Mouse (Mus musculus): ENCODE data around the gene Sbf2. TPM values are rescaled to one million over a fixed set of nuclear protein-coding genes. Genes with fewer than 3 reads are reported as not detected.
"Not testable (repeated sequence)": the region's sequence is repeated elsewhere in the genome, so short reads cannot be mapped to it uniquely, and the experiment has no call there.

The Sbf2 gene
- polyA plus RNA-seq, 1 experiment from 2014 or later, result 44.0 TPM

DNA sequence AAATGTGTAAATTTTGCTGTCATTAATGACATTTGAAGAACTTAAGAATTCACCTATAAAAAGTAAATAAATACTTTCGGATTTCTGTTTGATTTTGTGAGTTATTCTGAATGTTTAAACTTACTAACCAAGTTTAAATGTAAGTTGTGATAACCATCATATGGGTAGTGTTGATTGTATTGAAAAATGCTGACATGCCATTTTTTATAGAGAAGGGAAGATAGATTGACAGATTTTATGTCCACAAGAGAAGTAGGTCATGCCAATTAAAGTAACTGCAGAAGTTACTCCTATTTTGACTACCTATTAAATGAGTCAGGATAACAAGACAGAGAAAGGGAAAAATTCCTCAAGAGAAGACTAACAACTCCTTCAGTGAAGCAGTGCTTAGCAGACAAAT is 53.1 kb downstream of the Sbf2 start:
- ATAC-seq (no peak), DNase-seq (ENCODE audit: low spot score) (no peak)
- H3K27me3 ChIP-seq (replicated peaks; ENCODE audit: control insufficient read depth, insufficient read depth, low read length), result no peaks in the 10 kb centered on the region

DNA sequence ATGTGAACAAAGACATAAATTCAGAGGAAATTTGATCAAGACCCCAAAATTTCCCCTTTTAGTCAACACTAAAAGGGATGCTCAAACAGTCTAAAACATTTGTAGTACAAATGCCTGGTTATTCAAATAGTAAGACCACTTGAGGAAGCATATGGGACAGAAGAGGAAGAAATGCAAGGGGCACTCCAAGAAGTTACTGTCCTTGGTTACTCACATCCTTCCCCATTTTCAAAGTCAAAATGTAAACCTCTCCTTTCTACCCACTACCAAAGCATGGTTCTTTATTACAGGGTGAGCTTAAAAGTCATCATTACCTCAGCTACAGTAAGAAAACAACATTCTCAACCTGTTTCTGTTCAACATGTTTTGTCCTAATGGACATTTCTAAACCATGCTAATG is 57.7 kb downstream of the Sbf2 start:
- Histone ChIP-seq H3K27me3 (replicated peaks; ENCODE audit: control insufficient read depth, insufficient read depth, low read length) (no peaks in the 10 kb centered on the region), H3K4me3 (ENCODE audit: low read depth, low read length) (no peak overlapping the region), H3K4me2 (ENCODE audit: low read length) (no peak overlapping the region), H3K27ac (ENCODE audit: low read depth, low read length) (no peak overlapping the region), H3K9ac (ENCODE audit: low read length) (no peak overlapping the region), H3K36me3 (ENCODE audit: control insufficient read depth, insufficient read depth, low read length) (0 out of 2 replicates have a peak, but pooled peaks cover 6% of the 10 kb centered on the region), H3K4me1 (ENCODE audit: control insufficient read depth, insufficient read depth, low read length) (no peaks in the 10 kb centered on the region), H3K9me3 (replicated peaks; ENCODE audit: control insufficient read depth, low read length) (no peaks in the 10 kb centered on the region)
- DNase-seq (ENCODE audit: low spot score) (no peak), ATAC-seq (no peak)

More for the DNA sequence above, 53.1 kb downstream of the Sbf2 start:
- Histone ChIP-seq H3K4me1 (ENCODE audit: control insufficient read depth, insufficient read depth, low read length) (no peaks in the 10 kb centered on the region), H3K4me2 (ENCODE audit: low read length) (no peak overlapping the region), H3K4me3 (ENCODE audit: low read depth, low read length) (no peak overlapping the region), H3K36me3 (ENCODE audit: control insufficient read depth, insufficient read depth, low read length) (0 out of 2 replicates have a peak, but pooled peaks cover 6% of the 10 kb centered on the region), H3K9ac (ENCODE audit: low read length) (no peak overlapping the region), H3K27ac (ENCODE audit: low read depth, low read length) (no peak overlapping the region), H3K9me3 (replicated peaks; ENCODE audit: control insufficient read depth, low read length) (no peaks in the 10 kb centered on the region)
- 96% methylated on average over 1 of the region's 1 CpGs for WGBS

DNA sequence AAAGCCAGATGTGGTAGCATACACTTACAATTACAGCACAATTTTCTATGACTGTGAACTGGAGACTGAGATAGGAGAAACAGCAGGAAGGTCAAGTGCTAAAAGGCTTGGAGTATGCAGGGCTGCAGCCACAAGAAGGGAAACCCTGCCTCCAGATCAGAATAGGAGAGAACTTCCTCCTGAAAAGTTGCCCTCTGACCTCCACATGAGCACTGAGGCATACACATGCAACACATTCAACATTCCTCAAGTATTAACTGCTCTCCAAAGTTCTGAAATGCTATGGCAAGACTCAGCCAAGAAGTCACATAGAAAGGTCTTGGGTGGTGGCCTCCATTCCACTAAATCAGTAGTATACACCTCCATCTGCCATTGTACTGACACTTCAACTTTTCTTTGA is 58.5 kb downstream of the Sbf2 start:
- no peak overlapping the region for H3K27ac ChIP-seq (ENCODE audit: low read depth, low read length)
- H3K9ac ChIP-seq (ENCODE audit: low read length), result no peak overlapping the region
- no peak for ATAC-seq
- H3K4me2 ChIP-seq (ENCODE audit: low read length), result no peak overlapping the region
- H3K9me3 ChIP-seq (replicated peaks; ENCODE audit: control insufficient read depth, low read length), result no peaks in the 10 kb centered on the region
- DNase-seq (ENCODE audit: low spot score), result no peak
- H3K27me3 ChIP-seq (replicated peaks; ENCODE audit: control insufficient read depth, insufficient read depth, low read length), result no peaks in the 10 kb centered on the region
- 0 out of 2 replicates have a peak, but pooled peaks cover 6% of the 10 kb centered on the region for H3K36me3 ChIP-seq (ENCODE audit: control insufficient read depth, insufficient read depth, low read length)
- no peak overlapping the region for H3K4me3 ChIP-seq (ENCODE audit: low read depth, low read length)
- H3K4me1 ChIP-seq (ENCODE audit: control insufficient read depth, insufficient read depth, low read length), result no peaks in the 10 kb centered on the region

DNA sequence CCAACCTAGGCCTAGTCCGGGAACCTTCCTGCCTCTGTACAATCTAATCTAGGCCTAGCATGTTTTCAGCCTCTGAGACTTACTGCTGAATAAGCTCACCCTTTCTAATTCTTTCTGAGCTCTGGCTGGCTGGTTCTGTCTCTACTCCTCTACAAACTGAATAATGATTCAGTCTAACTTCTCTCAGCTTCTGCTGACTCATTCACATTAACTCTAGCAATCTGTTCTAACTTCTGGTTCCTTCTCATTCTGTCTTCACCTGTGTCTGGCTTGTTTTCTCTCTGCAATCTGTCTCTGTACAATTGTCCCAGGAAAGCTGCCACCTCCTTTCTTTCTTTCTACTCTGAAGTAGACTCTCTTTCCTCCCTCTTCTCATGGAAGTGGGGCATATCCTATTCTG is 59.5 kb downstream of the Sbf2 start:
- H3K9ac ChIP-seq (ENCODE audit: low read length), result no peak overlapping the region
- no peak for ATAC-seq
- no peaks in the 10 kb centered on the region for H3K9me3 ChIP-seq (replicated peaks; ENCODE audit: control insufficient read depth, low read length)
- DNase-seq (ENCODE audit: low spot score), result no peak
- no peak overlapping the region for H3K27ac ChIP-seq (ENCODE audit: low read depth, low read length)
- no peaks in the 10 kb centered on the region for H3K4me1 ChIP-seq (ENCODE audit: control insufficient read depth, insufficient read depth, low read length)
- no peak overlapping the region for H3K4me3 ChIP-seq (ENCODE audit: low read depth, low read length)
- no peaks in the 10 kb centered on the region for H3K27me3 ChIP-seq (replicated peaks; ENCODE audit: control insufficient read depth, insufficient read depth, low read length)
- H3K4me2 ChIP-seq (ENCODE audit: low read length), result no peak overlapping the region
- 93% methylated on average over 1 of the region's 1 CpGs for WGBS
- 0 out of 2 replicates have a peak, but pooled peaks cover 6% of the 10 kb centered on the region for H3K36me3 ChIP-seq (ENCODE audit: control insufficient read depth, insufficient read depth, low read length)

DNA sequence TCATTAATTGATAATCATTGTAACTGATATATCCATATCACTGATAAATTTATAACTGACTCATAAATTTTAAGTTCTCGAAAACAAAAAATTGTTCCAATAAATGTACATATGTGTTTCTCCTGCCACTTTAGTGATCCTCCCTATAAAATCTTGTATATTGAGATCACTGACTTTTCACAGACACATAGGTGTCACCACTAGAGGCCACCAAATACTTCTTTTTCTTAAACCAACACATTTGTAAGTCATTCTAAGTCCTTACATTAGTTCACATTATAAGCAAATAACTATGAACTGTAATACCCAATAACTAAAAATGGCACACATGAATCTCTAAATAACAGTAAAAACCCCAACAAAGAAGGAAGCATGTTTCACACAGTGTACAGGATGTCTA is 66.5 kb downstream of the Sbf2 start:
- DNase-seq (ENCODE audit: low spot score), result peak; percentile 56
- Histone ChIP-seq H3K9me3 (replicated peaks; ENCODE audit: control insufficient read depth, low read length) (no peaks in the 10 kb centered on the region), H3K4me1 (ENCODE audit: control insufficient read depth, insufficient read depth, low read length) (no peaks in the 10 kb centered on the region), H3K4me2 (ENCODE audit: low read length) (no peak overlapping the region), H3K9ac (ENCODE audit: low read length) (no peak overlapping the region), H3K36me3 (ENCODE audit: control insufficient read depth, insufficient read depth, low read length) (no peaks in the 10 kb centered on the region), H3K27ac (ENCODE audit: low read depth, low read length) (no peak overlapping the region), H3K27me3 (replicated peaks; ENCODE audit: control insufficient read depth, insufficient read depth, low read length) (no peaks in the 10 kb centered on the region), H3K4me3 (ENCODE audit: low read depth, low read length) (no peak overlapping the region)
- no peak for ATAC-seq
- 82% methylated on average over 1 of the region's 1 CpGs for WGBS

DNA sequence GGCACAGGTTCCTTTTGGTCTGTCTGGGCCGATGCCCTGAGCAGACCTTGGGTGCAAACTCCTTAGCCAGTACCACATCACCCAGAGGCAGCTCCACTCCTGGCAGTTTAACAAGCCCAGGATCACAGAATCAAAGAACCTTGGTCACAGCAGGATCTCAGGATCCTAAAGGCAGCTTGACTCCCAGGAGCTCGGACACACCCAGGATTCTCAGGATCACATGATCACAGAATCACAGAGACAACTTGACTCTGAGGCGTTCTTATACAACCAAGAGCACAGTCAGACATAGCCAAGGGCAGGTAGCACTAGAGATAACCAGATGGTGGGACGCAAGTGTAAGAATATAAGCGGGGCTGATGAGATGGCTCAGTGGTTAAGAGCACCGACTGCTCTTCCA is 71.4 kb downstream of the Sbf2 start:
- no peaks in the 10 kb centered on the region for H3K9me3 ChIP-seq (replicated peaks; ENCODE audit: control insufficient read depth, low read length)
- 95% methylated on average over 6 of the region's 6 CpGs for WGBS

DNA sequence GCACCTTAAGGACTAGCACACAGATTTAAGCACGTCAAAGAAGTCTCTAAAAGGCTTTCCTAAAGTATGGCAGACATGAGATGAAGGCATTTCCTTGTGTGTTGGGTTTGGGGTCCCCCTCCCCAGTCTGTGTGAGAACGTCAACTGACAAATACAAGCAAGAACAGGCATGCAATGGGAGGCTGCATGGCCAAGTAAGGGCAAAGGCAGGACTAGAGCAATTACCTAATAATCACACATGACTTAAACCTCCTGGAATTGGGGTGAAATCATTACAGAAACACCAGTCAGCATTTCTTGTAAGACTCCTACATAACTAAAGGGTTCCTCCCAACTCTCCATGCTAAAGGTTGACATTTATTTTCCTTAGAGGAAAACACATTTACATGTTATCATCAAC is 75.5 kb downstream of the Sbf2 start:
- no peak for ATAC-seq

More for the DNA sequence above, 71.4 kb downstream of the Sbf2 start:
- Histone ChIP-seq H3K9ac (ENCODE audit: low read length) (no peak overlapping the region), H3K4me2 (ENCODE audit: low read length) (no peak overlapping the region), H3K4me1 (ENCODE audit: control insufficient read depth, insufficient read depth, low read length) (no peaks in the 10 kb centered on the region), H3K36me3 (ENCODE audit: control insufficient read depth, insufficient read depth, low read length) (no peaks in the 10 kb centered on the region), H3K27me3 (replicated peaks; ENCODE audit: control insufficient read depth, insufficient read depth, low read length) (no peaks in the 10 kb centered on the region), H3K4me3 (ENCODE audit: low read depth, low read length) (no peak overlapping the region), H3K27ac (ENCODE audit: low read depth, low read length) (no peak overlapping the region)
- no peak for ATAC-seq
- no peak for DNase-seq (ENCODE audit: low spot score)

DNA sequence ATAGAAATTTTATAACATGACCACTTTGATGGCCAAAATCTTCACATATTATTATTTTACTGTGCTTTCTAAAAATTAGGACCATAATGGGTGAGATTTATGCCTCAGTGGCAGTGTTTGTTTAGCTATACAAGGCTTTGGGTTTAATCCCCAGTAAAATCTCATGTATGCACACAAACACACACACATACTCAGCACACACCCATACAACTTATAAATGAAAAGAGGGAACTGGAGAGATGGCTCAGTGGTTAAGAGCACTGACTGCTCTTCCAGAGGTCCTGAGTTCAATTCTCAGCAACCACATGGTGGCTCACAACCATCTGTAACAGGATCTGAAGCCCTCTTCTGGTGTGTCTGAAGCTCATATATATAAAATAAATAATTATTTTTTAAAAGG is 84.4 kb downstream of the Sbf2 start:
- not testable (repeated sequence) for DNase-seq (ENCODE audit: low spot score); ATAC-seq; H3K9me3 ChIP-seq (replicated peaks; ENCODE audit: control insufficient read depth, low read length); H3K36me3 ChIP-seq (ENCODE audit: control insufficient read depth, insufficient read depth, low read length); H3K27me3 ChIP-seq (replicated peaks; ENCODE audit: control insufficient read depth, insufficient read depth, low read length); H3K4me2 ChIP-seq (ENCODE audit: low read length); H3K9ac ChIP-seq (ENCODE audit: low read length); H3K4me3 ChIP-seq (ENCODE audit: low read depth, low read length); H3K27ac ChIP-seq (ENCODE audit: low read depth, low read length); H3K4me1 ChIP-seq (ENCODE audit: control insufficient read depth, insufficient read depth, low read length)

More for the DNA sequence above, 75.5 kb downstream of the Sbf2 start:
- H3K9me3 ChIP-seq (replicated peaks; ENCODE audit: control insufficient read depth, low read length), result no peaks in the 10 kb centered on the region
- H3K36me3 ChIP-seq (ENCODE audit: control insufficient read depth, insufficient read depth, low read length), result no peaks in the 10 kb centered on the region
- H3K4me1 ChIP-seq (ENCODE audit: control insufficient read depth, insufficient read depth, low read length), result no peaks in the 10 kb centered on the region
- no peak overlapping the region for H3K27ac ChIP-seq (ENCODE audit: low read depth, low read length)
- no peak for DNase-seq (ENCODE audit: low spot score)
- H3K4me2 ChIP-seq (ENCODE audit: low read length), result no peak overlapping the region
- H3K9ac ChIP-seq (ENCODE audit: low read length), result no peak overlapping the region
- 53% methylated on average over 2 of the region's 2 CpGs for WGBS
- H3K27me3 ChIP-seq (replicated peaks; ENCODE audit: control insufficient read depth, insufficient read depth, low read length), result no peaks in the 10 kb centered on the region
- no peak overlapping the region for H3K4me3 ChIP-seq (ENCODE audit: low read depth, low read length)

DNA sequence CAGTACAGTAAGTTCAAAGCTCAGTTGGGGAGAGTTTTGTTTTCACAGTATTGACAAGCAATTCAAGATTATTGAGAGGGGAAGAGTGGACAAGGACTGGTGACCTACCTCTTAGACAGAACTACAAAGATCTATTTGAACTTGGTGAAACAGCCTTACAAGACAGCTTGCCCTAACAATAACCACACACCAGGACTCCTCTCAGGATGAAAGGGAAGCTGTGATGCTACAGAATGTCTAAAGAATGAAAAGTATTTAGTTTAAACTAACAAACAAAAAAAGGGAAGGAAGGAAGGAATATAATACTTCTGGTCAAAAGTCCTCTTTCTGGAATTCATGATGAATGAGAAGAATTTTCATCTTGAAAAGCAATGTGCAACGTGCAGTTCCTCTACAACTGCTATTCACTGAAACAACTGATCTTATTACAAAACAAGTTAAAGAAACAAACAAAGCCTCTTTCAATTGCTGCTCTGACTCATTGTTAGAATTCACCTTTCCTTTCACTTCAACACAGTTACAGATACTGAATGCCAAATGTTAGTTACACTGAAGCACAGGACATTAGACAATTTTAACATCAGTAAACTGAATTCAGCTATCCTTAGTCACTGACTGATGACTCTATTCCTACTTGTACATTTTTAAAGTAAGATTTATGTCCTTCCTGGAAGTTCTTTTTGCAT is 89.5 kb downstream of the Sbf2 start:
- Histone ChIP-seq H3K9me3 (replicated peaks; ENCODE audit: control insufficient read depth, low read length) (no peaks in the 10 kb centered on the region), H3K4me2 (ENCODE audit: low read length) (no peak overlapping the region), H3K36me3 (ENCODE audit: control insufficient read depth, insufficient read depth, low read length) (no peaks in the 10 kb centered on the region), H3K4me3 (ENCODE audit: low read depth, low read length) (no peak overlapping the region), H3K4me1 (ENCODE audit: control insufficient read depth, insufficient read depth, low read length) (no peaks in the 10 kb centered on the region), H3K27me3 (replicated peaks; ENCODE audit: control insufficient read depth, insufficient read depth, low read length) (no peaks in the 10 kb centered on the region), H3K27ac (ENCODE audit: low read depth, low read length) (no peak overlapping the region), H3K9ac (ENCODE audit: low read length) (no peak overlapping the region)
- ATAC-seq, result no peak
- DNase-seq (ENCODE audit: low spot score), result no peak
- WGBS, result 10% methylated on average over 1 of the region's 1 CpGs
